Mouse (Mus musculus): Measurements from ENCODE around the gene Gm7879.

DNA sequence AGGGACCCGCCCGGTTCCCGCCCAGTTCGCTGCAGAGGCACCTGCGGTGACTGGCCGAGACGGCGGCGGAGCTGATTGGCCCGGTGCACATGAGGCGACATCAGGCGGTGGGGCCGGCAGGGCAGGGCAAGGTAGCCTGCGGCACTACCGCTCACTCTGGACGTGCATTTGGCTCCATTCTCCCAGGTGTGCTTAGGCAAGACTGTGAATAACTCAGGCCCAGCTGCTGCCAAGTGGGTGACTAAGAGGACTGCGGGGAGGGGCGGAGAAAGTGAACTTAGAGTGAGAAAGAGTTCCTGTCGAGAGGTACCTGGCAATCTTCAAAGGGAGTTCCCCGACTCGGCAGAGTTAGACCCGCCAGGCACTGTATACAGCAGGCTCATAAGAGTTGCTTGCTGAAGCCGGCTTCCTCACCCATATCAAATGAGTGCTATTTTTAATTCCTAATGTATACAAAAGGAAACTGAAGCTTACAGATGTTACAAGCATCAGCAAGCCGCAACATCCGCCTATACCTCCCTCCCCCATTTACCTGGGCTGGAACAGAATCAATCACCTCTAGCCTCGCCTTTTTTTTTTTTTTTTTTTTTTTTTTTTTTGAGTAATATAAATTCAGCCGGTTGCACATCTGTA is 35.3 kb downstream of the Gm7879 start:
- no peak for TF ChIP-seq CTCF (conservative IDR thresholded peaks at IDR 0.05; ENCODE audit: low read length)
- no peak for TF ChIP-seq NANOG (IDR thresholded peaks at IDR 0.05; ENCODE audit: borderline replicate concordance, low read length)
- no peak for TF ChIP-seq POU5F1 (IDR thresholded peaks at IDR 0.05; ENCODE audit: borderline replicate concordance, low read length)
